Mouse (Mus musculus) liver, embryonic 14.5 days (tissue): Measurements from ENCODE around the gene Pip5k1b.

ENCODE experiments used
- CTCF ChIP-seq: IDR thresholded peaks from 2 replicates; pipeline ENCODE4 v1.5.1; 2016; ENCODE audit warnings: antibody characterized with exemption, low read depth, control low read depth
- EP300 ChIP-seq: IDR thresholded peaks from 2 replicates; pipeline ENCODE4 v1.6.1; 2016; ENCODE audit warnings: antibody characterized with exemption, low read depth

DNA sequence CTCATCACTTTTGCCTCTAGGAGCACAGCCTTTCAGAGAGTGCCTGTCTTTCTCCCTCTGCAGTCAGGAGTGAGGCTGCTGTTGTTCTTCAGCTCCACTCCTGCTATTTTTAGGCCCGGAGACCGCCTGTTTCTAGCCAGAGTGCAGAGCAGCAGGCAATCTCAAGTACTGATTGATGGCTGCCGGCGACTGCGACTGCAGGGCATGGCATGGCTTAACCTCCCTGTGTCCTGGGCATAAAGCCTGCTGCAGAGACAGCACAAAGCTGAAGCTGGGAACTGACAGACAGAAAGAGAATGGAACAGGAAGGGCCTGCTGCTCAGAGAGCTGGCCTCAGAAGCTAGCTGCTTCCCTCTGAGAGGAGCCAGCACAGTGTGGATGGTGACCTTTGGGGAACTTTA, 247.4 kb downstream of the Pip5k1b start:
- TF ChIP-seq CTCF = no peak
- TF ChIP-seq EP300 = no peak
